Mouse (Mus musculus): ENCODE data around the gene Ppif. TPM values are rescaled to one million over a fixed set of nuclear protein-coding genes. Genes with fewer than 3 reads are reported as not detected.

Gene Ppif
- polyA plus RNA-seq, 1 experiment from 2014 or later, result 66.1 TPM

DNA sequence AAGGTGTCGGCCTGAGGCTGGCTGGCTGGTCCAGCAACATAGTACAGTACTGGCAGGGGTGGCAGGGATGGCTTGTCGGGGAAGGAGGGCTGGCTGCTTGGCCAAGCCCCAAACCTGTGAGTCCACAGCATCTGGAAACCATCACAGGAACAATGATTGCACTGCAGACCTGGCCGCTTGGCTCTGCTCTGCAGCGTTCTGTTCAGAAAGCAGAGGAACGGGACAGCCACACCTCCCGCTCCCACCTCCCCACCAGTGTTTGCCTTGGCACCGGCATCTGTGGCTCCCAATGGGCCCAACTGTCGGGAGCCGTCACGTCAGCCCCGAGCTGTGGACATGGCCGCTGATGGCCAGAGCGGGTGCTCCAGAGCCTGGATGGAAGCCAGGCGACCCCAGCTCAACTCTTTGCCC is 44.6 kb downstream of the Ppif start:
- peak overlapping the region; percentile 86 for H3K27ac ChIP-seq (replicated peaks)
- TF ChIP-seq EP300 (optimal IDR thresholded peaks at IDR 0.05), result peak; percentile 77
- no peak for TF ChIP-seq CTCF (IDR thresholded peaks at IDR 0.05; ENCODE audit: low read depth)
- H3K27me3 ChIP-seq (ENCODE audit: control insufficient read depth, insufficient read depth, low read length), result no peaks in the 10 kb centered on the region
- ATAC-seq (ENCODE audit: low FRiP score, low TSS enrichment) (peak; percentile 49), DNase-seq (ENCODE audit: low spot score) (peak; percentile 75)
- no peak overlapping the region for H3K4me3 ChIP-seq (ENCODE audit: low read depth, low read length)
- H3K9ac ChIP-seq (ENCODE audit: low read length), result peak overlapping the region; percentile 41
- peaks cover 25% of the 10 kb centered on the region for H3K4me1 ChIP-seq (replicated peaks; ENCODE audit: control insufficient read depth, insufficient read depth)
- peaks cover 6% of the 10 kb centered on the region; the same call in 1 of the 2 replicates for H3K36me3 ChIP-seq (ENCODE audit: control insufficient read depth, insufficient read depth, low read length)
- no peaks in the 10 kb centered on the region for H3K9me3 ChIP-seq (ENCODE audit: control insufficient read depth, low read length)
- peak overlapping the region; percentile 31; the same call in 1 of the 2 replicates for H3K4me2 ChIP-seq (replicated peaks; ENCODE audit: low read depth)
- WGBS, result 12% methylated on average over 13 of the region's 14 CpGs

DNA sequence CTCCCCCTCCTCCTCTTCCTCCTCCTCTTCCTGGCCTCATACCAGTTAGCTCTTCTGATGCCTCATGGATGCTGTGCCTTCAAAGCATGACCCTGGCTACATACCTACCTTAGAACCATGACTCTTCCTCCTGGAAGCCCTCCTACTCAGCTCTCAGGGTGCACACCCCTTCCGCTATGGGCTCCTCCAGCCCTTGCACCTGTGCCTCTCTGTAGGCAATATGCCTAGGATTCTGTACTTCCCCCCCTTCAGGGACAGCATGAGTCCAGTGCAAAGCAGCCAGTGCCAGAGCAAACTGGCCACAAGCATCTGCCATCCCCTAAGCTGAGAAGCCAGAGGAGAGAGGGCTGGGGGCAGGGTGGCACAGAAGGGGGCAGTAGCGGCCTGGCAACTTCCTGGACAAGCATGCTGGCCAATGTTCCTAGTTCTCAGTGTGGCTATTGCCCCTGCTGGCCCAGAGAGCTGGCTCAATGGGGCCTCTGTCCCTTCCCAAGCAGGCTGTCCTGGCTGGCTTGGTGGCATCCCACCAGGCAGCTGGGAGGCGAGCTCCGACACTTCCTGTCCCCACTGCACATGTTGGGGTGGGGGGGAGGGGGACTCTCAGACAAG is 46.1 kb downstream of the Ppif start:
- Histone ChIP-seq H3K4me3 (ENCODE audit: low read depth, low read length) (no peak overlapping the region), H3K27ac (replicated peaks) (no peak overlapping the region), H3K9me3 (ENCODE audit: control insufficient read depth, low read length) (no peaks in the 10 kb centered on the region), H3K9ac (ENCODE audit: low read length) (no peak overlapping the region), H3K27me3 (ENCODE audit: control insufficient read depth, insufficient read depth, low read length) (no peaks in the 10 kb centered on the region), H3K4me1 (replicated peaks; ENCODE audit: control insufficient read depth, insufficient read depth) (peaks cover 22% of the 10 kb centered on the region), H3K36me3 (ENCODE audit: control insufficient read depth, insufficient read depth, low read length) (peaks cover 6% of the 10 kb centered on the region; the same call in 1 of the 2 replicates), H3K4me2 (replicated peaks; ENCODE audit: low read depth) (no peak overlapping the region)
- TF ChIP-seq CTCF (IDR thresholded peaks at IDR 0.05; ENCODE audit: low read depth), result no peak
- TF ChIP-seq EP300 (optimal IDR thresholded peaks at IDR 0.05), result no peak
- WGBS, result 79% methylated on average over 4 of the region's 4 CpGs
- ATAC-seq (ENCODE audit: low FRiP score, low TSS enrichment), result no peak
- no peak for DNase-seq (ENCODE audit: low spot score)

DNA sequence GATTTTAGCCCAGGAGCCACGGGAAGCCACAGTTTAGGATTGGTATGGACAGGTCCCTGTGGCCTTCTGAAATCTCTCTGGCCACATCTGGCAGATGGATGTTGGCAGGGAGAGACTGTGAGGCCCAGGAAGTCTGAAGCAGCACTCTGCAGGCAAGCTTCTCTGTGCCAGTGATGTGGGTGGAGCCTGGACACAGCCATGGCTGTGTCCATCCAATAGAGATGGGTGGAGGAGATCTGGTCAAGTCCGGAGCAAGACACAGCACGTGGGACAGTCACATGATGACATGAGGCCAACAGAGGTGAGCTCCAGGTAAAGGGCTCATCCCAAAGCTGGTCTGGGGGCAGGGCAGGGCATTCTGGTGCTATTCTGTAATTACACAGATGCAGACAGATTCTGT is 47.3 kb downstream of the Ppif start:
- Histone ChIP-seq H3K4me3 (ENCODE audit: low read depth, low read length) (no peak overlapping the region), H3K27ac (replicated peaks) (no peak overlapping the region), H3K9ac (ENCODE audit: low read length) (no peak overlapping the region), H3K27me3 (ENCODE audit: control insufficient read depth, insufficient read depth, low read length) (no peaks in the 10 kb centered on the region), H3K36me3 (ENCODE audit: control insufficient read depth, insufficient read depth, low read length) (peaks cover 6% of the 10 kb centered on the region; the same call in 1 of the 2 replicates), H3K4me1 (replicated peaks; ENCODE audit: control insufficient read depth, insufficient read depth) (peaks cover 11% of the 10 kb centered on the region), H3K4me2 (replicated peaks; ENCODE audit: low read depth) (no peak overlapping the region), H3K9me3 (ENCODE audit: control insufficient read depth, low read length) (no peaks in the 10 kb centered on the region)
- no peak for TF ChIP-seq CTCF (IDR thresholded peaks at IDR 0.05; ENCODE audit: low read depth)
- TF ChIP-seq EP300 (optimal IDR thresholded peaks at IDR 0.05), result no peak
- DNase-seq (ENCODE audit: low spot score) (no peak), ATAC-seq (ENCODE audit: low FRiP score, low TSS enrichment) (no peak)
- 81% methylated on average over 3 of the region's 3 CpGs for WGBS

DNA sequence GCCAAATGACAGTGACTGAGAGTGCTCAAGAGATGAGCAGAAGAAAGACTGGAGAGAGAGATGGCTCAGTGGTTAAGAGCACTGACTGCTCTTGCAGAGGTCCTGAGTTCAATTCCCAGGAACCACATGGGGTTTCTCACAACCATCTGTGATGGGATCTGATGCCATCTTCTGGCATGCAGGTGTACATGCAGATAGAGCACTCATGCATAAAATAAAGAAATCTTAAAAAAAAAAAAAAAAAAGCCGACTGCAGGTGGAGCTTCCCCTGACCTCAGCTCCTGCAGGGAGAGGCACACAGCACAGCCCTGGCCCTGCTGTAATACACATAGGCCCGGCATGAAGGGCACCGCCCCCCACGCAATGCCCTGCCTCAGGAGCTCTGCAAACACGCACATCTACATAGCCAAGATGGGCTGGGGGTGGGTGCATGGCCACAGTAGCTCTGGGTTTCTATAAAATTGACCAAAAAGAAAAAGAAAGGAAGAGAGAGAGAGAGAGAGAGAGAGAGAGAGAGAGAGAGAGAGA is 48.0 kb downstream of the Ppif start:
- TF ChIP-seq CTCF (IDR thresholded peaks at IDR 0.05; ENCODE audit: low read depth) (peak; percentile 51), EP300 (optimal IDR thresholded peaks at IDR 0.05) (no peak)
- WGBS, result 50% methylated on average over 5 of the region's 5 CpGs

DNA sequence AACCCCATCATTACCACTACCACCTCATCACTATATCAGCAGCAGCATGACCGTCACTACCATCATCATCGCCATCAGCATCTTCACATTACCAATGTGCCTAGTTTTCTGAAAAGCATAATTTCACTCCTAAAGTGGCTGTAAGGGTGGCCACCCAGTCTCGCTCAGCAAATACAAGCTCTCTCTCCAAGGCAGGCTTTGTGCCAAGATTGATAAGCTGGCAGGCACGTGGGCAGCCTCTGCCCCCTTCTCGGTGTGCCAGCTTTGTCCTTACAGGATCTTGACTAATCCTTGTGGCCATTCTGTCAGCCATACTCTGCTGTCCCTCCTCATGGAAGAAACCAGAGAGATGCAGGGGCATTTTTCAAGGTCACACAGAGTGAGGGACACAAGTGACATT is 49.0 kb downstream of the Ppif start:
- H3K9me3 ChIP-seq (ENCODE audit: control insufficient read depth, low read length), result no peaks in the 10 kb centered on the region
- peak; percentile 62 for DNase-seq (ENCODE audit: low spot score)
- H3K4me2 ChIP-seq (replicated peaks; ENCODE audit: low read depth), result no peak overlapping the region
- ATAC-seq (ENCODE audit: low FRiP score, low TSS enrichment), result no peak
- H3K4me1 ChIP-seq (replicated peaks; ENCODE audit: control insufficient read depth, insufficient read depth), result peaks cover 3% of the 10 kb centered on the region; the same call in 1 of the 2 replicates
- no peaks in the 10 kb centered on the region for H3K27me3 ChIP-seq (ENCODE audit: control insufficient read depth, insufficient read depth, low read length)
- WGBS, result 74% methylated on average over 5 of the region's 5 CpGs
- no peak overlapping the region for H3K4me3 ChIP-seq (ENCODE audit: low read depth, low read length)
- H3K9ac ChIP-seq (ENCODE audit: low read length), result no peak overlapping the region
- TF ChIP-seq EP300 (optimal IDR thresholded peaks at IDR 0.05) (no peak), CTCF (IDR thresholded peaks at IDR 0.05; ENCODE audit: low read depth) (no peak)
- no peak overlapping the region for H3K27ac ChIP-seq (replicated peaks)
- H3K36me3 ChIP-seq (ENCODE audit: control insufficient read depth, insufficient read depth, low read length), result peaks cover 2% of the 10 kb centered on the region; the same call in 1 of the 2 replicates

More for the DNA sequence above, 48.0 kb downstream of the Ppif start:
- H3K27ac ChIP-seq (replicated peaks), result no peak overlapping the region
- H3K4me2 ChIP-seq (replicated peaks; ENCODE audit: low read depth), result no peak overlapping the region
- DNase-seq (ENCODE audit: low spot score), result no peak
- no peak for ATAC-seq (ENCODE audit: low FRiP score, low TSS enrichment)
- no peaks in the 10 kb centered on the region for H3K27me3 ChIP-seq (ENCODE audit: control insufficient read depth, insufficient read depth, low read length)
- H3K36me3 ChIP-seq (ENCODE audit: control insufficient read depth, insufficient read depth, low read length), result peaks cover 6% of the 10 kb centered on the region; the same call in 1 of the 2 replicates
- H3K4me3 ChIP-seq (ENCODE audit: low read depth, low read length), result no peak overlapping the region
- H3K9ac ChIP-seq (ENCODE audit: low read length), result no peak overlapping the region
- no peaks in the 10 kb centered on the region for H3K9me3 ChIP-seq (ENCODE audit: control insufficient read depth, low read length)
- H3K4me1 ChIP-seq (replicated peaks; ENCODE audit: control insufficient read depth, insufficient read depth), result peaks cover 6% of the 10 kb centered on the region
